Mouse (Mus musculus) retina, embryonic 14.5 days (tissue): ENCODE data around the gene Sec23ip.
"Not testable (repeated sequence)": the region's sequence is repeated elsewhere in the genome, so short reads cannot be mapped to it uniquely, and the experiment has no call there.

Experiments used
- DNase-seq: peaks from one replicate; pipeline ENCODE4 v3.0.0-alpha.2; 2015; ENCODE audit warnings: low spot score

The Sec23ip gene

DNA sequence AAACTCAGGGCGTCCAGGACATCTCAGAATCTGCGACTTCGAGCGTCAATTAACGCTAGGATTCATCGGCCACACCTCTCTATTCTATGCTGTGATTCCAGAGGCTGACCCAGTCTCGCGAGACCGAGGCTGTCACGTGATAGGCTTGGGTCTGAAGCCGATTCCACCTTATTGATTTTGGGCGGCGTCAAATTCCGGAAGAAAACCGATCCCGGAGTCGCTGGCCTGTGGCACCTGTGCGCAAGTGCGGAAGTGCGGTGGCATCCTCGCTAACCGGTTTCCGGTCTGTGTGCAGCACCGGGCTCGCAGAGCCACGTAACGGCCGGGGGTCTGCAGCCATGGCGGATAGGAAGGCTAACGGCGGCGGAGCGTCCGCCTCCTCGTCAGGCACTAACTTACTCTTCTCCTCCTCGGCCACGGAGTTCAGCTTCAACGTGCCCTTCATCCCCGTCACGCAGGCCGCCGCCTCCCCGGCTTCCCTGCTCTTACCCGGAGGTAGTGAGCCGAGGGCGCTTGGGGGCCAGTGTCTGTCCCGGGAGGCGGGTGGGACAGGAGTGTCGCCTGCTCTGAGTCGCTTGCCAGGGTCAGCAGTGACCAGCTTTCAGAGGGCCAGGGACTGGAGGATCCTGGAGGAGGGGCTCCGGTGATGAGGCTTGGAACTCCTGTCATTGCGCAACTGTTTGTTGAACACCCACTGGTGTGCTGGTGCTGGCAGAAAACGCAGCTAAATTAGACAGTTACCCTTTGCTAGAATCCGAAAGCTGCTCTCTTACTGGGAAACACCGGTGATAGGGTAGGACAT, at the start of gene Sec23ip:
Gene Sec23ip, plus strand, starts transcription at position 260 of the 802 bp plus-strand sequence.
- DNase-seq = peak; percentile 98

GRCm38 (mm10) chr7:128699959-128700358, 44.8 kb upstream of the Sec23ip start:
- DNase-seq = not testable (repeated sequence)

GRCm38 (mm10) chr7:128705735-128706134, 39.0 kb upstream of the Sec23ip start:
- peak; percentile 89 for DNase-seq

- DNase-seq = no peak
These were observed 26.8 kb upstream of the Sec23ip start for GRCm38 (mm10) chr7:128717991-128718390.

DNA sequence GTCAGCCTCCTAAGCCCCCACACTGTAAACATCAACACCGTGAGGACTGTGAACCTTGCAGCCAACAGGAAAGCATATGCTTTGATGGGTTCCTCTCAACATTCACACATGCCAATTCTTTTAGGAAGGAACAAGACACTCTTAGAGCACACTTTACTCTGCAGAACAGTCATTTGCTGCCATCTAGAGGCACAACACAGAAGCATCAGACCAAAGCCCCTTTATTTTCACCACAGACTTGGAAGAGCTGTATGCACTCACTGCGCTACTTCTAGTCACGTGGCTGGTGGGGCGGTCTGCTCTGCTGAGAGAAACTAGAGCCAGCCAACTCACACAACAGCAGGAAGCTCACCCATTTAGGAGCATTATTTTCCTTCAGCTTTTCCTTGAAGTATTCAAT, 20.0 kb upstream of the Sec23ip start:
- DNase-seq = peak; percentile 79

DNA sequence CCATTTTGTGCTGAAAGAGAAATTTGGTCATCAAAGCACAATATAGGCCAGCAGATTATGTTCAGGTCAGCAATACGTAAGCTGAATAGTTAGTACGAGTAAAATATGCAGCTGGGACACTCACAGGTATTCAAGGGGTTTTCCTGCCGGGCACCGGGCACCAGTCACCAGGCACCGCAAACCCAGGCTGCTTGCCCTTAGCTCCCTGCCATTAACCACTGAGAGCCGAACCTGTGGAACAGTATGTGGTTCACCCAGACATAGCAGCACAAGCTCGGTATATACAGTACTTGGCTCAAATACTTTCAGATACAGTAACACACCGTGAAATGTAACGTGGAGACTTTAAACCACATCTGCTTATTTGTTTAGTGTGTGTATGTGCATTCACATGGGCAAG, 19.6 kb upstream of the Sec23ip start:
- no peak for DNase-seq

DNA sequence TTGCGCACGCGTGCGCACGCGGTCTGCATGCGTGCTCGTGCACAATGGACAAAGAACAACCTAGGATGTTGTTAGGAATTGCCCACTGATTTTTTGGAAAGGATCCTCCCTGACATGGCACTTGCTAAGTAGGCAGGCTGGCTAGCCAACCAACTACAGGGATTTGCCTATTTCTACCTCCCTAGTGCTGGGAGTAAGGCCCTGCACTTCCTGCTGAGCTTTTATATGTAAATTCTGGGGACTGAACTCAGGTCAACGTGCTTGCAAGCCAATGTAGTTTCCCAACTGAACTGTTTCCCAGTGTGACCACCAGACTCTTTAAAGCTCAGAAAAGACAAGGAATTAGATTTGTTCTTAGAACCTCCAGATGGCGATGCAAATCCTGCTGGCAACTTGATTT, 17.7 kb upstream of the Sec23ip start:
- DNase-seq = no peak

GRCm38 (mm10) chr7:128727701-128728100, 17.0 kb upstream of the Sec23ip start:
- DNase-seq = no peak

- DNase-seq = no peak
These were observed 16.0 kb upstream of the Sec23ip start for GRCm38 (mm10) chr7:128728738-128729137.

GRCm38 (mm10) chr7:128731585-128731984, 13.2 kb upstream of the Sec23ip start:
- DNase-seq = no peak

GRCm38 (mm10) chr7:128738041-128738440, 6.7 kb upstream of the Sec23ip start:
- DNase-seq = no peak

DNA sequence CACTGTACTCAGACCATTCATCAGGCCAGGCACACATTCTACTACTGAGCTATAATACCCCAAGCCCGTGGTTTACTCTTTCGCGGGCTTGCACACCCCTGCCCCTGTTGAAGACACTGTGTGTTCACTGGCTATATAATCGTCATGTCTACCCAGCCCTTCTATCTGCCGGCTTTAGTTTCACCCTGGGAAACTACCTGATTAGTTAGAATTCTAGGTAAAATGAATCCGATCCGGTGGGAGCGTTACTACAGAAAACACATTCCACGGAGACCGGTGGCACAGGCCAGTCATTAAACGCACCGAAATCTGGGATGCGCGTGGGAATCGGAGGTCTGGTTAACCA, 5.7 kb upstream of the Sec23ip start:
- DNase-seq = no peak

DNA sequence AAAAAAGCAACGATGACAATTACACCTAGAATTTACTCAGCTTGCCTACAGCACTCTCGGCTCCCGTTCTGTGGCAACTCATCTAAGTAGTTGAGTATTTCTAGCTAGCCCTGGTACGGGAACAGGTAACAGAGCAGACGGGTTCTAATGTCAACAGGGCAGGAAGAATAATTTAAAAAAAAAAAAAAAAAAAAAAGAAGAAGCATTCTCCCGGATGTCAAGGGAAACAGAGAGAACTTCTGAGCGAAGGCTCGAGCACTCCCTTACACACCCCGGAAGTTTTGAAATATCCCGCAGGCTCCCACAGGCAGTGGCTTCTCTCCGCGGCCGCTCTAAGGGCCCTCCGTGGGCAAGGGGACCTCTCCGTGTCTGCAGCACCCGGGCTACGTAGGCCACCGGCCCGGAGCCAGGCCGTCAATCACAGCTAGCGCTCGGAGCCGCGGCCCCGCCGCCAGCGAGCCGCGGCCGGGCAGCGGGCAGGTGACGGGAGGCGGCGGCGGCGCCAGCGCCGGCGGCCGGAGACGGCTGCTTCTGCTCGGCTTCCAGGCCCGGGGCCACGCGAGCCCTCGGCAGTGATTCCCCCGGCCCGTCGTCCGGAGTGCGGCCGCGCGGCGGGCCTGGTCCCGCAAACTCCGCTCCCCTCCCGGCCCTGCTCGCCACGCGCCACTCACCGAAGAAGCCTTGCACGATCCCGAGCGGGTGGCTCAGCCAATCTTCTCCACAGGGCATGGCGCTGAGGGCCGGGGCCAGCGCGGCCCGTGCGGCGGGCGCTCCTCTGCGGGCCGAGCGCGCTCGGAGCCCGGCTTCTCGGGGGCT, 5.1 kb upstream of the Sec23ip start:
- peak; percentile 37 for DNase-seq

DNA sequence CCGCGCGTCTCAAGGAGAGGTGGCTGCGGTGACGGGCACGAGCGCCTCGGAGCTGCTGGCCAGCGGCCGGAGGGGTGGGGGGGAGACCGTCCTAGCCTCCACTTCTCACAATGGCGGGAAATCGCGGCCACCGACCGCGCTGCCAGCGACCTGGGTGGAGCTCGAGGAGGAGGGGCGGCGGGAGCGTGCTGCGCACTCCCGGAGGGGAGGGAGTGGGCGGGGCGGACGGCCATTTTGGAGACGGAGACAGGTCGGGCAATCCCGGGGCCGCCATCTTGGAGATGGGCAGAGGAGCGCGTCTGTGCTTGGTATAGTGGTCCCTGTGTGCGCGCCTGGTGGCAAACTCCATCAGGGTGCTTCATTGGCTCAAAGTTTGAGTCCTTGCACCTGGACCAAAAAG, 4.4 kb upstream of the Sec23ip start, which contains the start of gene Mcmbp:
Gene Mcmbp, minus strand, starts transcription at position 162 of the 400 bp plus-strand sequence.
- DNase-seq = peak; percentile 94

DNA sequence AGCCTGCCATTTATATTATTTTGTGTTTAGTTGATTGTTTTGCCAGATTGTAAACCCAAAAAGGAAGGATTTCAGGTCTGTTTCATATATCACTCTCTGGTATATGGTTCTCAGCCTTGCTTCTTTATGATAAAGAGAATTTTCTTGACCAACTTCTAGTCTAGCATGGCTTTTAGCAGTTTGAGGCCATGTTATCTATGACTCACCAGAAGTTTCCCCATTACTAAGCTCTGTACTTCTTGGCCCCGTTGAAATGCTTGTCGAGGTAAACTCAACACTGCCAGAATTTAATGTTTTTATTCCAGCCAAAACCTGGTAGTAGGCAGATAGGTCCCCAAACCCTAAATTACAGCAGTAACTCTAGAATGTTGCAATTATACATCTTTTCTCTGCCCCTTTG, 845 bp upstream of the Sec23ip start:
- no peak for DNase-seq

DNA sequence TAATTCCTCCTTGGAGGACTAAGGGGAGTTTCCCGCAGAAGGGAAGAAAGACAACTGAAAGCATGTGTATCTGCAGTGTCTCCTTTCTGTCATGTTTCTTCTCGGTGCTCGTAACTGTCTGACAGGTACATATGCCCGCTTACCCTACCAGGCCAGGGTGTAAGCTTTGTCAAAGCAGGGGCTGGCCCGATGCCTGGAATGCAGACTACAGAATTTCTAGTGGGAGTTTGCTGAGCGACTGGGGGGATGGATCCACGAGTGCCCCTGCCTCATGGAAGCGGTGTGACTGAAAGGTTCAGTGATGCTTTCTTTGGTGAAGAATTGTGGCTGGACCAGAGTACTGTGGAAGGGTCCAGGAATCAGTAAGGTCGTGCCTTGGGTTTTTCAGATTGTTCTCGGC, 1.4 kb downstream of the Sec23ip start:
- DNase-seq = no peak

DNA sequence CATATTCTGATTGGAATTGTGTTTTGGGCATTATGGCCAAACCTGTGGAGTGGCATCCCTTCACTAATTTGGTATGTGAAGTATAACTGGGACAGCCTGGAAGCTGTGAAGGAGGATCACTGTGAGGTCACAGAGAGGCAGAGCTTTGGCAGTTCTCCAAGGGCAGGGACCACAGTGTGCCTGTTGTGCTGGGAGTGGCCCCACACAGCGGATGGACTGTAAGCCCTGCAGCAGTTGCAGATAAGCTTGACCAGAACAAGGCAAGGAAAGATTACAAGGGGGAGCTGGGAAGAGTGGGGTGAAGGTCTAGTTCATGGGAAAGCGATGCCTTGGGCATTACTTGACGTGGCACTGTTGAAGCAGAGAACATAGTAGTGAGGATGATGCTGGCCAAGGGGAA, 4.0 kb downstream of the Sec23ip start:
- no peak for DNase-seq

DNA sequence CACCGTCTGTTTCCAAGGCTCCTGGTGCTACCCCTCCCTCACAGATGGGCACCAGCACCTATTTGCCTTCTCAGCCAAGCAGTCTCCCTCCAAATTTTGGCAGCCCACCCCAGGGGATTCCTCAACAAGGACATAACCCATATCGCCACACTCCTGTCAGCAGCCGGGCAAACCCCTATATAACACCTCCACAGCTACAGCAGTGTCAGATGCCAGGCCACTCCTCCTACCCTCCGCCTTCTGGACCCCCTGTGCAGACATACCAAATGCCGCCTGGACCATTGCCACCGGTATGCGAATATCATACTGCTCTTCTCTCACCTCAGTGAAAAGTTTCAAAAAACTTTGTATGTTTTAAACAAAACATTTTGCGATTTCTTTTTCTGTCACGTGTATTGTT, 5.6 kb downstream of the Sec23ip start:
- DNase-seq = no peak

- no peak for DNase-seq
These were observed 7.3 kb downstream of the Sec23ip start for GRCm38 (mm10) chr7:128752012-128752411.

GRCm38 (mm10) chr7:128755396-128755795, 10.7 kb downstream of the Sec23ip start:
- no peak for DNase-seq

DNA sequence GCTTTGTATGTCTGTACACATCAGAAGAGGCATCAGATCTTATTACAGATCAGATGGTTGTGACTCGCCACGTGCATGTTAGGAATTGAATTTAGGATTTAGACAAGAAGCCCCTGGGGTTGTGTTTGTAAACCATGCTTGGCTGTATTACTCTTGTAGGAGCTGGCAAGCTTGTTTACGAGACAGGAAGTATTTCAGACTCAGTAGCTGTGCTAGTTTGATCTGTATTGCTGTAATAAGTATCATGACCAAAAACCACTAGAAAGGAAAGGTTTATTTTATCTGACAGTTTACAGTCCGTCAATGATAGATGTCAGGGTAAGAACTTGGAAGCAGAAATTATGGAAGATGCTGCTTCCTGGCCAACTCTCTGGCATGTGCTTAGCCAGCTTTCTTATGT, 14.2 kb downstream of the Sec23ip start:
- DNase-seq = no peak

DNA sequence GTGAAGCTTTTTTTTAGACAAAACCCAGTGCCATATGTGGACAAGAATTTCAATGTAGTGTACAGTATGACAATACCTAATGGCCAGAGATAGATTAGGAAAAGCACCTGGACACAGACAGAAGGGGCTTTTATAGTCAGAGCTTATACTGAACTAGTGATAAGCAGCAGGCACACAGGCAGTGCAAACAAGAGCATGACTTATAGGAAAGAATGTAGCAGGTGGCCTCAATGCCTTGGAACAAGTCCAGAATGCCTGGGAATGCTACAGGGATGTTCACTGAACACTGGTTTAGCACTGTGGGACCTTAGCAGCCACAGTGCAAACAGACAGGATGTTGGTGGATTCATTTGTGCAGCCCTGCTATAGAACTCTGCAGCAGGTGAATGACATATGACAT, 22.0 kb downstream of the Sec23ip start:
- no peak for DNase-seq

DNA sequence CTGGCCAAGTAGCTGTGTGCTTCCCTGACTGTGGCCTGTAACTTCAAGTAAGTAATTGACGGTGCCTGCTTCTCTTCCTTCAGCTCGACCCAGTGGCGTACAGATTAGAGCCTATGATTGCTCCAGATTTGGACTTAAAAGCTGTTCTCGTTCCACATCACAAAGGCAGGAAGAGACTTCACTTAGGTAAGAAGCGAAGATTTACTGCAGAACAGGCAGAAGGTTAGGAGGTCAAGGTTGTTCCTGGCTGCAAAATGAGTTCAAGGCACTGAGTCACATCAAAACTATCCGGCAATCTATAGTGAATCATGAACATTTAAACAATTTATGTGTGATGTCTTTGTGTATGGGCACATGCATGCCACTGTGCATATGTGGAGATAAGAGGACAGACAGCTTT, 32.5 kb downstream of the Sec23ip start:
- DNase-seq = no peak
